Mouse (Mus musculus) liver, embryonic 11.5 days (tissue): ENCODE measurements around the gene Mrpl45. TPM values are rescaled to one million over a fixed set of nuclear protein-coding genes. Genes with fewer than 3 reads are reported as not detected.
"Not testable (repeated sequence)": the region's sequence is repeated elsewhere in the genome, so short reads cannot be mapped to it uniquely, and the experiment has no call there.

Experiments
- ATAC-seq: fragments of 200-750 bp; cut with Nextera tagmentation; replicated peaks from 2 replicates; pipeline ENCODE4 v1.8.0; 2017; ENCODE audit warnings: moderate number of reproducible peaks, mild to moderate bottlenecking, moderate TSS enrichment, moderate library complexity; ENCODE audit not compliant: low FRiP score
- DNase-seq: peaks from one replicate; pipeline ENCODE4 v3.0.0-alpha.2; 2017; ENCODE audit warnings: low spot score
- H3K27ac ChIP-seq: fragments of 300-500 bp; sonication (generic); 2 replicates; pipeline ENCODE4 v1.5.1; 2014; ENCODE audit warnings: mild to moderate bottlenecking, low read depth, low read length, control low read depth
- H3K27me3 ChIP-seq: fragments of 300-500 bp; sonication (generic); replicated peaks from 2 replicates; pipeline ENCODE4 v1.6.1; 2014; ENCODE audit warnings: low read length, mixed read lengths; ENCODE audit not compliant: control insufficient read depth, insufficient read depth
- H3K36me3 ChIP-seq: fragments of 300-500 bp; sonication (generic); 2 replicates; pipeline ENCODE4 v1.6.1; 2014; ENCODE audit warnings: mild to moderate bottlenecking, low read length, moderate library complexity, mixed read lengths; ENCODE audit not compliant: control insufficient read depth, insufficient read depth
- H3K4me1 ChIP-seq: fragments of 300-500 bp; sonication (generic); replicated peaks from 2 replicates; pipeline ENCODE4 v1.6.1; 2014; ENCODE audit warnings: low read length, mixed read lengths; ENCODE audit not compliant: control insufficient read depth, insufficient read depth
- H3K4me2 ChIP-seq: fragments of 300-500 bp; sonication (generic); 2 replicates; pipeline ENCODE4 v1.6.1; 2014; ENCODE audit warnings: mild to moderate bottlenecking, control low read depth, moderate library complexity
- H3K4me3 ChIP-seq: fragments of 300-500 bp; sonication (generic); 2 replicates; pipeline ENCODE4 v1.5.1; 2014; ENCODE audit warnings: low read depth, low read length, control low read depth
- H3K9ac ChIP-seq: fragments of 300-500 bp; sonication (generic); 2 replicates; pipeline ENCODE4 v1.6.1; 2014; ENCODE audit warnings: low read depth, low read length, control low read depth
- H3K9me3 ChIP-seq: fragments of 300-500 bp; sonication (generic); 2 replicates; pipeline ENCODE4 v1.6.1; 2016; ENCODE audit warnings: low read length, inconsistent platforms, mixed read lengths; ENCODE audit not compliant: control insufficient read depth
- WGBS: fragments of 180-500 bp; shearing (Covaris S2); extraction: QIAGEN DNeasy Blood & Tissue Kit; methylation state at CpG from one replicate; pipeline ENCODE4 v1.1.7; 2014; 5-methylcytosine and 5-hydroxymethylcytosine counted together
- polyA plus RNA-seq: library from polyadenylated mRNA; unstranded; fragments of >200 nt; fragmentation: Nextera tagmentation; extraction: Ambion mirVana; gene quantifications from 2 replicates; pipeline ENCODE4 v1.2.1, GENCODE M21; 2014

Mrpl45 gene
- polyA plus RNA-seq, 1 experiment from 2014 or later: 62.4 TPM

- DNase-seq: no peak
- WGBS: 47% methylated on average over 10 of the region's 10 CpGs
- Histone ChIP-seq H3K4me2 (no peak overlapping the region), H3K4me3 (no peak overlapping the region), H3K4me1 (peaks cover 6% of the 10 kb centered on the region), H3K9me3 (no peaks in the 10 kb centered on the region), H3K27me3 (peaks cover 12% of the 10 kb centered on the region), H3K27ac (no peak overlapping the region), H3K9ac (no peak overlapping the region), H3K36me3 (no peaks in the 10 kb centered on the region)
- ATAC-seq: no peak
Observed at GRCm38 (mm10) chr11:97345446-97345845, 29.9 kb downstream of the Mrpl45 start.

GRCm38 (mm10) chr11:97346383-97346782 is 30.9 kb downstream of the Mrpl45 start:
- no peak overlapping the region for H3K4me2 ChIP-seq
- DNase-seq (no peak), ATAC-seq (no peak)
- H3K4me1 ChIP-seq: peaks cover 6% of the 10 kb centered on the region
- WGBS: 80% methylated on average over 9 of the region's 9 CpGs
- no peak overlapping the region for H3K9ac ChIP-seq
- H3K27me3 ChIP-seq: peaks cover 12% of the 10 kb centered on the region
- H3K27ac ChIP-seq: no peak overlapping the region
- no peak overlapping the region for H3K4me3 ChIP-seq
- H3K9me3 ChIP-seq: no peaks in the 10 kb centered on the region
- H3K36me3 ChIP-seq: no peaks in the 10 kb centered on the region

- Histone ChIP-seq H3K36me3 (no peaks in the 10 kb centered on the region), H3K4me3 (no peak overlapping the region), H3K9ac (no peak overlapping the region), H3K27ac (no peak overlapping the region), H3K4me2 (no peak overlapping the region), H3K4me1 (peaks cover 6% of the 10 kb centered on the region), H3K27me3 (peaks cover 12% of the 10 kb centered on the region), H3K9me3 (no peaks in the 10 kb centered on the region)
- WGBS: 75% methylated on average over 9 of the region's 9 CpGs
- DNase-seq: no peak
- ATAC-seq: no peak
Observed at GRCm38 (mm10) chr11:97347291-97347690, 31.8 kb downstream of the Mrpl45 start.

- H3K4me3 ChIP-seq: no peak overlapping the region
- H3K27me3 ChIP-seq: peaks cover 5% of the 10 kb centered on the region; the same call in 1 of the 2 replicates
- 38% methylated on average over 2 of the region's 2 CpGs for WGBS
- H3K9me3 ChIP-seq: no peaks in the 10 kb centered on the region
- no peak overlapping the region for H3K27ac ChIP-seq
- no peak overlapping the region for H3K4me2 ChIP-seq
- H3K9ac ChIP-seq: no peak overlapping the region
- DNase-seq (no peak), ATAC-seq (no peak)
- no peaks in the 10 kb centered on the region for H3K36me3 ChIP-seq
- no peaks in the 10 kb centered on the region; the same call in 1 of the 2 replicates for H3K4me1 ChIP-seq
Observed at GRCm38 (mm10) chr11:97350035-97350434, 34.5 kb downstream of the Mrpl45 start.

- Histone ChIP-seq H3K27ac (no peak within 1 kb of the TSS), H3K4me3 (no peak within 1 kb of the TSS), H3K36me3 (no peaks in the 10 kb centered on the region), H3K4me2 (no peak within 1 kb of the TSS), H3K9me3 (no peaks in the 10 kb centered on the region), H3K9ac (no peak within 1 kb of the TSS), H3K27me3 (no peaks in the 10 kb centered on the region), H3K4me1 (no peaks in the 10 kb centered on the region; the same call in 1 of the 2 replicates)
- WGBS: 73% methylated on average over 3 of the region's 3 CpGs
- no peak for DNase-seq
- ATAC-seq: no peak
Observed at GRCm38 (mm10) chr11:97352027-97352684, 36.6 kb downstream of the Mrpl45 start, which contains the start of gene Gpr179. Gpr179 (minus strand) TSS chr11:97352077.

- no peaks in the 10 kb centered on the region for H3K27me3 ChIP-seq
- H3K4me1 ChIP-seq: no peaks in the 10 kb centered on the region; the same call in 1 of the 2 replicates
- H3K27ac ChIP-seq: no peak overlapping the region
- H3K9ac ChIP-seq: no peak overlapping the region
- DNase-seq (no peak), ATAC-seq (no peak)
- no peaks in the 10 kb centered on the region for H3K9me3 ChIP-seq
- no peak overlapping the region for H3K4me3 ChIP-seq
- no peak overlapping the region for H3K4me2 ChIP-seq
- no peaks in the 10 kb centered on the region for H3K36me3 ChIP-seq
- 64% methylated on average over 4 of the region's 4 CpGs for WGBS
Observed at GRCm38 (mm10) chr11:97352935-97353597, 37.5 kb downstream of the Mrpl45 start.

GRCm38 (mm10) chr11:97354646-97355045 is 39.1 kb downstream of the Mrpl45 start:
- Histone ChIP-seq H3K4me3 (no peak overlapping the region), H3K27me3 (no peaks in the 10 kb centered on the region), H3K27ac (no peak overlapping the region), H3K9me3 (no peaks in the 10 kb centered on the region), H3K9ac (no peak overlapping the region), H3K4me1 (no peaks in the 10 kb centered on the region), H3K36me3 (no peaks in the 10 kb centered on the region), H3K4me2 (no peak overlapping the region)
- DNase-seq (no peak), ATAC-seq (no peak)
- WGBS: 73% methylated on average over 2 of the region's 2 CpGs

GRCm38 (mm10) chr11:97355247-97355646 is 39.7 kb downstream of the Mrpl45 start:
- Histone ChIP-seq H3K27me3 (no peaks in the 10 kb centered on the region), H3K4me2 (no peak overlapping the region), H3K9ac (no peak overlapping the region), H3K4me3 (no peak overlapping the region), H3K27ac (no peak overlapping the region), H3K36me3 (no peaks in the 10 kb centered on the region), H3K4me1 (no peaks in the 10 kb centered on the region), H3K9me3 (no peaks in the 10 kb centered on the region)
- ATAC-seq (no peak), DNase-seq (no peak)
- 82% methylated on average over 7 of the region's 7 CpGs for WGBS

GRCm38 (mm10) chr11:97357663-97358062 is 42.1 kb downstream of the Mrpl45 start:
- 4% methylated on average over 4 of the region's 6 CpGs for WGBS
- H3K27me3 ChIP-seq, H3K9ac ChIP-seq, H3K27ac ChIP-seq, ATAC-seq, H3K36me3 ChIP-seq, H3K9me3 ChIP-seq, H3K4me2 ChIP-seq, H3K4me3 ChIP-seq, DNase-seq, H3K4me1 ChIP-seq: not testable (repeated sequence)
